Mouse (Mus musculus): Measurements from ENCODE around the gene Tardbp. TPM values are rescaled to one million over a fixed set of nuclear protein-coding genes. Genes with fewer than 3 reads are reported as not detected.
A peak's percentile ranks its signal among the peaks of the same experiment; 100 is the strongest.

The Tardbp gene
- total RNA-seq (2021): 100 to 1,000 TPM; 132 to 136 TPM
- long read RNA-seq, experiment 1, full-length matches to known transcripts: 19 of 36 reads
- long read RNA-seq, experiment 1, partial matches to known transcripts: 3 of 36 reads
- long read RNA-seq, experiment 1, other reads (novel, unspliced or antisense): 14 of 36 reads
- long read RNA-seq, experiment 2, full-length matches to known transcripts: 25 of 37 reads
- long read RNA-seq, experiment 2, partial matches to known transcripts: 3 of 37 reads
- long read RNA-seq, experiment 2, other reads (novel, unspliced or antisense): 9 of 37 reads

GRCm38 (mm10) chr4:148626623-148627185 is at the start of gene Tardbp:
Gene Tardbp, minus strand, starts transcription at chr4:148627019.
- peak within 1 kb of the TSS; percentile 94 for H3K4me3 ChIP-seq
- TF ChIP-seq CTCF (IDR thresholded peaks at IDR 0.05): no peak
- H3K27ac ChIP-seq: peak within 1 kb of the TSS; percentile 96
- intact Hi-C loops (cut with DNase I): no loop called here
- peak; percentile 98 for DNase-seq

DNA sequence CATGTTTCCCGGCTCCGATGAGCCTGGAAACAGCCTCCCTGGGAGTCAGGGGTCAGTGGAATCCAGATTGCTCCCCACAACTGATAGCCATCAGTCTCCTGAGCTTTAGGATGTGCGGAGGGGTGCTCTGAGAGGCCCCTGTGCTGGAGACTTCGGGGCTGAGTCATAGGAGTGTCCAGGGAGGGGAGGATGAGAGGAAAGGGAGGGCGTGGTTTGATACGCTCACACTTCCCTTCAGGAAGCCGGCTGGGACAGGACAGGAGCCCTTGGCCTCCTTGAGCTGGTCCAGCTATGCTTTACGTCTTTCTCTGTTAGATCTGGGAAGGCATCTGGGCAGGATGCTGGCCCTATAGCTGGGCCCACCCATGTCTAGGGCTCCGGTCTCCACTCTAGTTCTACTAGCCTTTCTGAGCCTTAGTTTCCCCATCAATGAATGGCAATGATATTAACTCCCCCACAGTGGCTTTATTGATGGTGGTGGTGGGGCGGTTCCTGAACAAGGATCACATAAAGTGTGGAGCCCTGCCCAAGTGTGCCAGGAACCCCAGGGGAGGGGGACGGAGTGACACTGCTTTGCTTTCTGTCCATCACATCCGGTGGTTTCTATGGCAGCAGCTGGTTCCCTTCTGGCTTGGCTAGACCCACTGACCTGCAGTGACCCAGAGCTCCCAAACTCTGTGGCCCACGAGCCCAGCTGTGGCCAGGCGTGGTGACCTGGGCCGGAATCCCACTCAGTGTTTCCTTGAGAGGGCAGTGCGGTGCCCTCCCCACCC is 49.6 kb upstream of the Tardbp start:
- intact Hi-C loops (cut with DNase I): no loop called here
- Histone ChIP-seq H3K27ac (peak overlapping the region; percentile 57), H3K4me3 (peak overlapping the region; percentile 36)
- peak; percentile 53 for DNase-seq
- no peak for TF ChIP-seq CTCF (IDR thresholded peaks at IDR 0.05)

- no peak for DNase-seq
- H3K4me3 ChIP-seq: peak overlapping the region; percentile 18
- TF ChIP-seq CTCF (IDR thresholded peaks at IDR 0.05): no peak
- intact Hi-C loops (cut with DNase I): no loop called here
- H3K27ac ChIP-seq: peak overlapping the region; percentile 57
Observed at GRCm38 (mm10) chr4:148675043-148675442, 48.2 kb upstream of the Tardbp start.

DNA sequence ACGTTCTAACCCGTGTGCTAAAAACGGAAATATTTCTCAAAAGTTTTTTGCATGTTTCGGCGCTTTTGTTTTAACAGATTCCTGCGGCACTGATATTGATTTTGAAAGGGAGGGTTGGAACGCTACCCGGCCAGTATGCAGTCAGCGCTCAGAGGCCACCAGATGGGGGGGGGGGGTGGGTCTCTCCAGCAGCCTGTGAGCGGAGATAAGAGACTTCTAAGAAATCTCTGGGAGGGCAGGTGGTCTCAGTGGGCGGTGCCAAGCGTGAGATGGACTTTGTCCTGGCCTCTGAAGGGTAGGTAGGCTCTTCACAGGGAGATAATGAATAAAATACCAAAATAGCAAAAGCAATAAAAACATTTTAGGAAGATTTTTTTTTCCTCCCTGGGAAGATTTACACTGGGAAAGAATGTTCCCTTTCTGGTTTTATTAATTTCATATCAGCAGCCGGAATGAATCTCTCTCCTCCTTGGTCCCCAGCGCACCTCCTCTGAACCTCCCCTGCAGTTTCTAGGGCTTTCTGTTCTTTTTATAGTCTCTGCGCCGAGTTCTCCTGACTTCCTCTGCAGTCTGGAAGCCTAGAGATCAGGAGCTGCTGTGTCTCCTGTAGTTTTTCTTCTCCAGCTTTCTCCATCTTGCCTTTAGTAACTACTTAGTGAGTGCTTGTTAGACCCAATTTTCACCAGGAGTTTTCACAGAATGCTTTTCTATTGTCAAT is 44.6 kb upstream of the Tardbp start:
- intact Hi-C loops (cut with DNase I): no loop called here
- no peak for DNase-seq
- TF ChIP-seq CTCF (IDR thresholded peaks at IDR 0.05): no peak
- no peak overlapping the region for H3K4me3 ChIP-seq
- H3K27ac ChIP-seq: no peak overlapping the region

GRCm38 (mm10) chr4:148667006-148667755 is 40.4 kb upstream of the Tardbp start:
- intact Hi-C loops (cut with DNase I): no loop called here
- peak overlapping the region; percentile 79 for H3K4me3 ChIP-seq
- H3K27ac ChIP-seq: peak overlapping the region; percentile 99
- DNase-seq: peak; percentile 76
- no peak for TF ChIP-seq CTCF (IDR thresholded peaks at IDR 0.05)

DNA sequence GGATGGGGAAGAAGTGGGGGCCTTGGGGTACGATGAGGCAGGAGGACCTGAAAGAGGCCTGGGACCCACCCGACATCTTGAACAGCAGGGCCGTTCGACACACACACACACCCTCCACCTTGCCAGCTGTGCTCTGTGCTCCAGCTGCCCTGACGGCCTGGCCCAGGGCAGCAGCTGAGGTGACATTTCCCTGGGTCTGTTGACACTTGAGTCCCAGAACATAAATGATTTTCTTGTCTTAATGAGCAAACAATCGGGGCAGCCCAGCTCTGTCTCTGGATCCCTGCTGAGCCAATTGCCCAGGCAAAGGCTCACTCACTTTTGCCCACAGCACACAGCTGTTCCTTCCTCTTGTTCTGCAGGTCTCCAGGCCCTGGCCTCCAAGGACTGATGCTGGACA is 37.2 kb upstream of the Tardbp start:
- intact Hi-C loops (cut with DNase I): no loop called here
- no peak overlapping the region for H3K27ac ChIP-seq
- TF ChIP-seq CTCF (IDR thresholded peaks at IDR 0.05): no peak
- no peak for DNase-seq
- H3K4me3 ChIP-seq: no peak overlapping the region

DNA sequence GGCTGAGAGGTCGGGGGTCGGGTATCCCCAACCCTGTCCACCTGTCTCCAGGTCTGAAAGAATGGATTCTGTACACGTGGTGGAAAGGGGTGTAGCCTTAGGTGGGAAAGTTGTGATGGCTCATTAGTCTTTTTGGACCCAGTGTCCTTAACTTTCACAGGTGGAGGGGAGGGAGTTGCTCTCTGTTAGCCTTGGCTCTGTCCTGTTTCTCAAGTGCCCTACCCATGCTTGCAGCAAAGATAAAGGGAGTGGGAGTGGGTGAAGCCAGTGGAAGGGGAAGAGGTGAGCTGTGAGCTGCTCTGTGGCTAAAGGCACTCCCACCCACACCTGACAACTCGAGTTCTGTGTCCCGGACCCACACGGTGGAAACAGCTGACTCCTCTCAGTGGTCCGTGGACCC is 36.5 kb upstream of the Tardbp start:
- no peak for TF ChIP-seq CTCF (IDR thresholded peaks at IDR 0.05)
- peak overlapping the region; percentile 86 for H3K27ac ChIP-seq
- intact Hi-C loops (cut with DNase I): no loop called here
- no peak overlapping the region for H3K4me3 ChIP-seq
- DNase-seq: no peak

DNA sequence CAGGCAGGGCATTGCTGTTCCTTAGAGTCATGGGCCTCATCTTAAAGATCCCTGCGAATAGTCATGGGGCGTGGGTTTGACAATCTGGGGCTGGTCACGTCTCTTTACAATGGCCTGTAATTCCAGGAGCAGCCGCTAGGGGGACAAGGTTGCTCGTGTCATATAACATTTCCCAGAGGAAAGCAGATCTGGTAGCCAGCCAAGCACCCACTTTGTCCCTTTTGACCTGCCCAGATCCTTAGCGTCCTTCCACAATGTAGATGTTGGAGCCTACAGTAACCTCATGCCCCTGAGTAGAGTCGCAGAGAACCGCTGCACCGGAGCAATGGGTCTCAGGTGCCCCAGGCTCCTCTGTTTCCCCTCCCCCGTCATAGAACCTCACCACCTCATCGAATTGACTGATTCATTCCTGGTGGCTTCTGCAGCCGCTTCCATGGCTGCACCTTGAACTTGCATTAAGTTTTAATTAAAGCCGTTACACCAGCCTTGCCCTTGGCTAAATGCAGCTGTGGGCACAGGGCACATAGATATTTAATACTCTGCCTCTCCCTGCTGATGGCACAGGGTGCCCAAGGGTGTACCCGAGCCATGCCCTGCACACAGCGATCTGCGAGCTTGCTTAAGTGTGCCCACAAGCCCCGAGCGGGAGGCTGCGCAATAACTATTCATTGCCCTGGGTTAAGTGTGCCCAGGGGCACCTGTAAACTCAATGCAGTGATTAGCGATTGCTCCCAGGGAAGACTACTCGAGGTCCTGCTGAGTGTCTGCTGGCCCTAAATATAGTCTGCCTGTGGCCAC is 35.5 kb upstream of the Tardbp start:
- Histone ChIP-seq H3K27ac (peak overlapping the region; percentile 86), H3K4me3 (peak overlapping the region; percentile 63)
- peak; percentile 87 for TF ChIP-seq CTCF (IDR thresholded peaks at IDR 0.05)
- peak; percentile 87 for DNase-seq
- intact Hi-C loops (cut with DNase I): no loop called here

- intact Hi-C loops (cut with DNase I): no loop called here
- DNase-seq: no peak
- TF ChIP-seq CTCF (IDR thresholded peaks at IDR 0.05): no peak
- Histone ChIP-seq H3K4me3 (no peak overlapping the region), H3K27ac (no peak overlapping the region)
Observed at GRCm38 (mm10) chr4:148660174-148660573, 33.4 kb upstream of the Tardbp start.

DNA sequence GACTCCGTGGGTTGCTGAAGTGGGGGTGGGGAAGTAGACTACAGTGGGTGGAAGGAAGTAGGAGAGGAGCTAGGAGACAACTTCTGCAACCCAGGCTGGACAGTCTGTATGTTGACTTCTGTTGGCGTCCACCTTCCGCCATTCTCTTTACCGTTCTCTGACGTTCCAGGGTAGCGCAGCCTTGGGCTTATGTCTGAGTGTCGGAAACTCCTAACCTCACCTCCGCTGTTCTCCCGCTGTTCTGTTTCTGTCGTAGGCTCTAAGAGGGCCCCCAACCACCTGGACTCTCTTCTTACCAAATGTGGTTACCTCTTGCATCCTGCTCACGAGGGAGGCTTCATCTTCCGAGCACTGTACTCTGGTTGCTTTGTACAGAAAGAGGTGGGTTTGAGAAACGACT is 31.0 kb upstream of the Tardbp start:
- no peak for DNase-seq
- no peak overlapping the region for H3K4me3 ChIP-seq
- no peak for TF ChIP-seq CTCF (IDR thresholded peaks at IDR 0.05)
- no peak overlapping the region for H3K27ac ChIP-seq
- intact Hi-C loops (cut with DNase I): no loop called here

GRCm38 (mm10) chr4:148656691-148657258 is 30.0 kb upstream of the Tardbp start:
- H3K27ac ChIP-seq: no peak overlapping the region
- no peak overlapping the region for H3K4me3 ChIP-seq
- no peak for TF ChIP-seq CTCF (IDR thresholded peaks at IDR 0.05)
- no peak for DNase-seq
- intact Hi-C loops (cut with DNase I): no loop called here
